Mouse (Mus musculus) stomach, embryonic 14.5 days (tissue): ENCODE data around the gene Hif3a. TPM values are rescaled to one million over a fixed set of nuclear protein-coding genes. Genes with fewer than 3 reads are reported as not detected.

Experiments used
- ATAC-seq: fragments of 200-750 bp; cut with Nextera tagmentation; 2 replicates; pipeline ENCODE4 v1.8.0; 2017; ENCODE audit warnings: low read depth, moderate TSS enrichment; ENCODE audit not compliant: insufficient number of reproducible peaks, insufficient read depth, low FRiP score
- H3K27ac ChIP-seq: fragments of 300-500 bp; sonication (generic); 2 replicates; pipeline ENCODE4 v1.5.1; 2014; ENCODE audit warnings: mild to moderate bottlenecking, low read length, moderate library complexity, mixed read lengths
- H3K27me3 ChIP-seq: fragments of 300-500 bp; sonication (generic); 2 replicates; pipeline ENCODE4 v1.6.1; 2014; ENCODE audit warnings: low read length, control low read depth, mixed read lengths; ENCODE audit not compliant: control insufficient read depth, insufficient read depth
- H3K36me3 ChIP-seq: fragments of 300-500 bp; sonication (generic); 2 replicates; pipeline ENCODE4 v1.6.1; 2014; ENCODE audit warnings: mild to moderate bottlenecking, control low read depth, low read length, moderate library complexity, mixed read lengths; ENCODE audit not compliant: control insufficient read depth, insufficient read depth
- H3K4me1 ChIP-seq: fragments of 300-500 bp; sonication (generic); 2 replicates; pipeline ENCODE4 v1.6.1; 2014; ENCODE audit warnings: low read length, control low read depth, mixed read lengths; ENCODE audit not compliant: control insufficient read depth, insufficient read depth
- H3K4me2 ChIP-seq: fragments of 300-500 bp; sonication (generic); replicated peaks from 2 replicates; pipeline ENCODE4 v1.6.1; 2014; ENCODE audit warnings: low read depth, low read length, control low read depth
- H3K4me3 ChIP-seq: fragments of 300-500 bp; sonication (generic); 2 replicates; pipeline ENCODE4 v1.5.1; 2014; ENCODE audit warnings: low read depth, low read length, control low read depth
- H3K9ac ChIP-seq: fragments of 300-500 bp; sonication (generic); replicated peaks from 2 replicates; pipeline ENCODE4 v1.6.1; 2014; ENCODE audit warnings: low read depth, mild to moderate bottlenecking, control low read depth, low read length, moderate library complexity, mixed read lengths
- H3K9me3 ChIP-seq: fragments of 300-500 bp; sonication (generic); 2 replicates; pipeline ENCODE4 v1.6.1; 2016; ENCODE audit warnings: low read depth, low read length, control low read depth; ENCODE audit not compliant: control insufficient read depth
- WGBS: fragments of 180-500 bp; shearing (Covaris S2); extraction: QIAGEN DNeasy Blood & Tissue Kit; methylation state at CpG from one replicate; pipeline ENCODE4 v1.1.7; 2014; 5-methylcytosine and 5-hydroxymethylcytosine counted together
- polyA plus RNA-seq: library from polyadenylated mRNA; unstranded; fragments of >200 nt; fragmentation: Nextera tagmentation; extraction: Ambion mirVana; gene quantifications from 2 replicates; pipeline ENCODE4 v1.2.1, GENCODE M21; 2014

Hif3a gene
- polyA plus RNA-seq, 1 experiment from 2014 or later = 46.0 TPM

GRCm38 (mm10) chr7:17030239-17030638 is 32.0 kb downstream of the Hif3a start:
- peaks cover 16% of the 10 kb centered on the region for H3K4me1 ChIP-seq
- no peak overlapping the region for H3K4me2 ChIP-seq
- H3K27me3 ChIP-seq = no peaks in the 10 kb centered on the region
- H3K9ac ChIP-seq = no peak overlapping the region
- peaks cover 35% of the 10 kb centered on the region for H3K36me3 ChIP-seq
- H3K4me3 ChIP-seq = no peak overlapping the region
- no peak overlapping the region for H3K27ac ChIP-seq
- no peaks in the 10 kb centered on the region for H3K9me3 ChIP-seq
- no peak for ATAC-seq
- 71% methylated on average over 7 of the region's 7 CpGs for WGBS

GRCm38 (mm10) chr7:17028923-17029322 is 33.3 kb downstream of the Hif3a start:
- peaks cover 20% of the 10 kb centered on the region for H3K4me1 ChIP-seq
- H3K4me2 ChIP-seq = no peak overlapping the region
- no peak overlapping the region for H3K4me3 ChIP-seq
- peaks cover 22% of the 10 kb centered on the region for H3K36me3 ChIP-seq
- H3K27me3 ChIP-seq = no peaks in the 10 kb centered on the region
- no peak overlapping the region for H3K9ac ChIP-seq
- H3K27ac ChIP-seq = no peak overlapping the region
- H3K9me3 ChIP-seq = no peaks in the 10 kb centered on the region
- ATAC-seq = no peak
- WGBS = 73% methylated on average over 7 of the region's 7 CpGs

- Histone ChIP-seq H3K27ac (peak within 1 kb of the TSS; percentile 71), H3K36me3 (peaks cover 12% of the 10 kb centered on the region), H3K9me3 (no peaks in the 10 kb centered on the region), H3K4me3 (peak within 1 kb of the TSS; percentile 79), H3K4me2 (peak within 1 kb of the TSS; percentile 93), H3K4me1 (peaks cover 20% of the 10 kb centered on the region), H3K27me3 (no peaks in the 10 kb centered on the region), H3K9ac (peak within 1 kb of the TSS; percentile 56)
- peak; percentile 87 for ATAC-seq
- 0% methylated on average over 58 of the region's 58 CpGs for WGBS
Observed at GRCm38 (mm10) chr7:17027588-17028343, 34.5 kb downstream of the Hif3a start, which contains the start of gene Ppp5c. Gene Ppp5c, minus strand, starts transcription at chr7:17027924.

GRCm38 (mm10) chr7:17026710-17027587 is 35.3 kb downstream of the Hif3a start:
- Histone ChIP-seq H3K4me2 (peak overlapping the region; percentile 93), H3K9ac (peak overlapping the region; percentile 56), H3K4me3 (peak overlapping the region; percentile 79), H3K9me3 (no peaks in the 10 kb centered on the region), H3K27me3 (no peaks in the 10 kb centered on the region), H3K36me3 (peaks cover 10% of the 10 kb centered on the region), H3K27ac (peak overlapping the region; percentile 71; the same call in 1 of the 2 replicates), H3K4me1 (peaks cover 20% of the 10 kb centered on the region)
- 5% methylated on average over 24 of the region's 24 CpGs for WGBS
- peak; percentile 50 for ATAC-seq

- peak overlapping the region; percentile 93 for H3K4me2 ChIP-seq
- no peaks in the 10 kb centered on the region for H3K27me3 ChIP-seq
- ATAC-seq = no peak
- no peaks in the 10 kb centered on the region for H3K9me3 ChIP-seq
- 69% methylated on average over 9 of the region's 9 CpGs for WGBS
- peaks cover 15% of the 10 kb centered on the region for H3K36me3 ChIP-seq
- H3K4me3 ChIP-seq = peak overlapping the region; percentile 79
- H3K27ac ChIP-seq = no peak overlapping the region
- peaks cover 20% of the 10 kb centered on the region for H3K4me1 ChIP-seq
- H3K9ac ChIP-seq = peak overlapping the region; percentile 56; the same call in 1 of the 2 replicates
Observed at GRCm38 (mm10) chr7:17025896-17026622, 36.2 kb downstream of the Hif3a start.

GRCm38 (mm10) chr7:17025505-17025894 is 36.7 kb downstream of the Hif3a start:
- H3K9ac ChIP-seq = 0 out of 2 replicates have a peak overlapping the region, but pooled peaks have one; percentile 21
- H3K36me3 ChIP-seq = peaks cover 21% of the 10 kb centered on the region
- H3K27ac ChIP-seq = peak overlapping the region; percentile 10; the same call in 1 of the 2 replicates
- H3K4me2 ChIP-seq = peak overlapping the region; percentile 93; the same call in 1 of the 2 replicates
- peaks cover 20% of the 10 kb centered on the region for H3K4me1 ChIP-seq
- H3K27me3 ChIP-seq = no peaks in the 10 kb centered on the region
- ATAC-seq = no peak
- no peak overlapping the region for H3K4me3 ChIP-seq
- H3K9me3 ChIP-seq = no peaks in the 10 kb centered on the region
- 53% methylated on average over 4 of the region's 4 CpGs for WGBS

- peaks cover 22% of the 10 kb centered on the region for H3K36me3 ChIP-seq
- peaks cover 20% of the 10 kb centered on the region for H3K4me1 ChIP-seq
- peak overlapping the region; percentile 93; the same call in 1 of the 2 replicates for H3K4me2 ChIP-seq
- no peak overlapping the region for H3K9ac ChIP-seq
- no peaks in the 10 kb centered on the region for H3K27me3 ChIP-seq
- 77% methylated on average over 10 of the region's 10 CpGs for WGBS
- no peak overlapping the region for H3K4me3 ChIP-seq
- ATAC-seq = no peak
- peak overlapping the region; percentile 71 for H3K27ac ChIP-seq
- H3K9me3 ChIP-seq = no peaks in the 10 kb centered on the region
Observed at GRCm38 (mm10) chr7:17024814-17025504, 37.3 kb downstream of the Hif3a start.
